Mouse (Mus musculus): ENCODE measurements around the gene Deup1. TPM values are rescaled to one million over a fixed set of nuclear protein-coding genes. Genes with fewer than 3 reads are reported as not detected.

Gene Deup1
- total and polyA plus RNA-seq, 2 experiments from 2014 or later = 1.7 to 2.6 TPM

GRCm38 (mm10) chr9:15596598-15596997 is 31.1 kb downstream of the Deup1 start:
- DNase-seq (ENCODE audit: low spot score) (no peak), ATAC-seq (no peak)
- Histone ChIP-seq H3K27me3 (ENCODE audit: insufficient read depth, low read length) (no peaks in the 10 kb centered on the region), H3K9ac (replicated peaks; ENCODE audit: low read length) (no peak overlapping the region), H3K27ac (no peak overlapping the region), H3K4me3 (ENCODE audit: low read length) (no peak overlapping the region), H3K9me3 (ENCODE audit: low read length) (no peaks in the 10 kb centered on the region), H3K4me2 (ENCODE audit: low read depth, low read length) (no peak overlapping the region), H3K36me3 (ENCODE audit: insufficient read depth, low read length) (no peaks in the 10 kb centered on the region), H3K4me1 (ENCODE audit: insufficient read depth, low read length) (no peaks in the 10 kb centered on the region)
- no peak for TF ChIP-seq CTCF (IDR thresholded peaks at IDR 0.05; ENCODE audit: low read depth)
- 58% methylated on average over 4 of the region's 4 CpGs for WGBS

- Histone ChIP-seq H3K36me3 (ENCODE audit: insufficient read depth, low read length) (no peaks in the 10 kb centered on the region), H3K9me3 (ENCODE audit: low read length) (no peaks in the 10 kb centered on the region), H3K4me1 (ENCODE audit: insufficient read depth, low read length) (no peaks in the 10 kb centered on the region), H3K27ac (no peak overlapping the region), H3K4me2 (ENCODE audit: low read depth, low read length) (no peak overlapping the region), H3K27me3 (ENCODE audit: insufficient read depth, low read length) (no peaks in the 10 kb centered on the region), H3K9ac (replicated peaks; ENCODE audit: low read length) (no peak overlapping the region), H3K4me3 (ENCODE audit: low read length) (no peak overlapping the region)
- no peak for ATAC-seq
- WGBS = 89% methylated on average over 4 of the region's 4 CpGs
- no peak for DNase-seq (ENCODE audit: low spot score)
- TF ChIP-seq CTCF (IDR thresholded peaks at IDR 0.05; ENCODE audit: low read depth) = no peak
These were observed 33.6 kb downstream of the Deup1 start for GRCm38 (mm10) chr9:15594148-15594547.

- H3K9me3 ChIP-seq (ENCODE audit: low read length) = no peaks in the 10 kb centered on the region
- no peak overlapping the region for H3K27ac ChIP-seq
- no peak overlapping the region for H3K4me3 ChIP-seq (ENCODE audit: low read length)
- no peak overlapping the region for H3K4me2 ChIP-seq (ENCODE audit: low read depth, low read length)
- no peak for TF ChIP-seq CTCF (IDR thresholded peaks at IDR 0.05; ENCODE audit: low read depth)
- DNase-seq (ENCODE audit: low spot score) = no peak
- H3K27me3 ChIP-seq (ENCODE audit: insufficient read depth, low read length) = no peaks in the 10 kb centered on the region
- no peaks in the 10 kb centered on the region for H3K4me1 ChIP-seq (ENCODE audit: insufficient read depth, low read length)
- H3K9ac ChIP-seq (replicated peaks; ENCODE audit: low read length) = no peak overlapping the region
- WGBS = 64% methylated on average over 6 of the region's 6 CpGs
- H3K36me3 ChIP-seq (ENCODE audit: insufficient read depth, low read length) = no peaks in the 10 kb centered on the region
- no peak for ATAC-seq
These were observed 40.4 kb downstream of the Deup1 start for GRCm38 (mm10) chr9:15587157-15587854.

GRCm38 (mm10) chr9:15585956-15586355 is 41.8 kb downstream of the Deup1 start:
- H3K4me2 ChIP-seq (ENCODE audit: low read depth, low read length) = no peak overlapping the region
- no peak for TF ChIP-seq CTCF (IDR thresholded peaks at IDR 0.05; ENCODE audit: low read depth)
- H3K27me3 ChIP-seq (ENCODE audit: insufficient read depth, low read length) = no peaks in the 10 kb centered on the region
- no peak for ATAC-seq
- H3K9ac ChIP-seq (replicated peaks; ENCODE audit: low read length) = no peak overlapping the region
- no peaks in the 10 kb centered on the region for H3K9me3 ChIP-seq (ENCODE audit: low read length)
- H3K4me3 ChIP-seq (ENCODE audit: low read length) = no peak overlapping the region
- DNase-seq (ENCODE audit: low spot score) = no peak
- no peaks in the 10 kb centered on the region for H3K4me1 ChIP-seq (ENCODE audit: insufficient read depth, low read length)
- no peaks in the 10 kb centered on the region for H3K36me3 ChIP-seq (ENCODE audit: insufficient read depth, low read length)
- H3K27ac ChIP-seq = no peak overlapping the region
- 100% methylated on average over 1 of the region's 1 CpGs for WGBS

GRCm38 (mm10) chr9:15584209-15584608 is 43.5 kb downstream of the Deup1 start:
- H3K27ac ChIP-seq = no peak overlapping the region
- no peak overlapping the region for H3K9ac ChIP-seq (replicated peaks; ENCODE audit: low read length)
- TF ChIP-seq CTCF (IDR thresholded peaks at IDR 0.05; ENCODE audit: low read depth) = no peak
- no peaks in the 10 kb centered on the region for H3K9me3 ChIP-seq (ENCODE audit: low read length)
- DNase-seq (ENCODE audit: low spot score) (no peak), ATAC-seq (no peak)
- no peaks in the 10 kb centered on the region for H3K36me3 ChIP-seq (ENCODE audit: insufficient read depth, low read length)
- H3K4me3 ChIP-seq (ENCODE audit: low read length) = no peak overlapping the region
- WGBS = 89% methylated on average over 9 of the region's 9 CpGs
- no peak overlapping the region for H3K4me2 ChIP-seq (ENCODE audit: low read depth, low read length)
- H3K4me1 ChIP-seq (ENCODE audit: insufficient read depth, low read length) = no peaks in the 10 kb centered on the region
- H3K27me3 ChIP-seq (ENCODE audit: insufficient read depth, low read length) = no peaks in the 10 kb centered on the region

GRCm38 (mm10) chr9:15582026-15582425 is 45.7 kb downstream of the Deup1 start:
- Histone ChIP-seq H3K27ac (no peak overlapping the region), H3K9me3 (ENCODE audit: low read length) (no peaks in the 10 kb centered on the region), H3K4me3 (ENCODE audit: low read length) (no peak overlapping the region), H3K27me3 (ENCODE audit: insufficient read depth, low read length) (no peaks in the 10 kb centered on the region), H3K4me2 (ENCODE audit: low read depth, low read length) (no peak overlapping the region), H3K4me1 (ENCODE audit: insufficient read depth, low read length) (no peaks in the 10 kb centered on the region), H3K9ac (replicated peaks; ENCODE audit: low read length) (no peak overlapping the region), H3K36me3 (ENCODE audit: insufficient read depth, low read length) (no peaks in the 10 kb centered on the region)
- ATAC-seq (no peak), DNase-seq (ENCODE audit: low spot score) (no peak)
- 89% methylated on average over 5 of the region's 5 CpGs for WGBS
- no peak for TF ChIP-seq CTCF (IDR thresholded peaks at IDR 0.05; ENCODE audit: low read depth)

- ATAC-seq = no peak
- Histone ChIP-seq H3K9me3 (ENCODE audit: low read length) (no peaks in the 10 kb centered on the region), H3K9ac (replicated peaks; ENCODE audit: low read length) (no peak overlapping the region), H3K4me3 (ENCODE audit: low read length) (no peak overlapping the region), H3K27me3 (ENCODE audit: insufficient read depth, low read length) (no peaks in the 10 kb centered on the region), H3K27ac (no peak overlapping the region), H3K36me3 (ENCODE audit: insufficient read depth, low read length) (no peaks in the 10 kb centered on the region), H3K4me2 (ENCODE audit: low read depth, low read length) (no peak overlapping the region), H3K4me1 (ENCODE audit: insufficient read depth, low read length) (no peaks in the 10 kb centered on the region)
- TF ChIP-seq CTCF (IDR thresholded peaks at IDR 0.05; ENCODE audit: low read depth) = no peak
- 52% methylated on average over 6 of the region's 6 CpGs for WGBS
- DNase-seq (ENCODE audit: low spot score) = no peak
These were observed 47.6 kb downstream of the Deup1 start for GRCm38 (mm10) chr9:15580176-15580575.
